2 mouse cellular contexts compared by ENCODE assay signal in the genomic region with DNA sequence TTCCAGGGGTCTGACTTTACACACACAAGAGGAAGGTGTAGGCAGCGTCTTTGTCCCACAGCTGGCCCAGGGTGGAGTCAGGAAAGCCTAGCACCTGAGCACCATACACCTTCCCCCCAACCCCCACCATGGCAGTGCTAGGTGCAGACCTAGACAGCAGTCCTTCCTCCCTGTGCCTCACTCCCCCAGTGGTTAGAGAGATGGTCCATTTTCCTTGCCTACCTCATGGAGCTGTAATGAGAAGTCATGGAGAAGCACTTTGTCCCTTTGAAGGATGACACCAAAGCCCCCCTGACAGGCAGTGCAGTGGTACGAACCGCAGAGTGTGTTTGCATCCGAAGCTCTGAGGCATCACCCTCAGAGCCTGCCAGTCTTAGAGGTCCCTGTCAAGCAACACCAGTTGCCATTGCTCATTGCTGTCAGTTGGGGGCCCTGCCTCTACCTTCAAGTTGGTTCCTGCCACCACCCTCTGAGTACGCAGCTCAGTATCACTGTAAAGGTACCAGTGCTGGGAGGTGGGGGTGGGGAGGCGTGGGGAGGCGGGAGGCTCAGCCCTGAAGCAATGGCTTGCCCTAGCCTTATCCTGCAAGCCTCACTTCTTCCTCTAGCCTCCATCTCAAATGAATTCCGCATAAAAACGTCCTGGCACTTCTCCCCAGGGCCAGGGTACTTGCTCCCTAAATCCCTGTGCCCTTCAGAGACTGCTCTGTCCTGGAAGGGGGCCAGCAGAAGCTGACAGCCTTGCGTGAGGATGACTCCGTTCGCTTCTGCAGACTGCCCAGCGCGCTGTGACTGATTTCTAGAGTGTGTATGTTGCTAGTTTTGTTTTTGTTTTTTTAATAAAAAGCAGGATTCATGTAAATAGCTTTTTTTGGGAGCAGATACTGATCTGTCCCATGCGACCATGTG.
TF ChIP-seq lines count a peak whose summit lies in the region.

No protein-coding gene starts in this region.

TF ChIP-seq in CH12.LX, 34 proteins besides CTCF, POLR2A, EP300 and RAD21:
- no peak for TF ChIP-seq ZNF384 (IDR thresholded peaks at IDR 0.05; ENCODE audit: low read depth, low read length)
- no peak for TF ChIP-seq NRF1 (IDR thresholded peaks at IDR 0.05; ENCODE audit: low read depth, low read length)
- TF ChIP-seq UBTF (IDR thresholded peaks at IDR 0.05; ENCODE audit: low read depth, low read length): 0 out of 2 replicates have a peak, but pooled peaks have one; percentile 42
- TF ChIP-seq ZMIZ1 (IDR thresholded peaks at IDR 0.05; ENCODE audit: low read depth, low read length): no peak
- TF ChIP-seq SMC3 (IDR thresholded peaks at IDR 0.05; ENCODE audit: low read depth, low read length): peak; percentile 15
- TF ChIP-seq CHD2 (IDR thresholded peaks at IDR 0.05; ENCODE audit: low read length): peak; percentile 50; the same call in 1 of the 2 replicates
- TF ChIP-seq ELF1 (IDR thresholded peaks at IDR 0.05; ENCODE audit: low read depth, low read length): 0 out of 2 replicates have a peak, but pooled peaks have one; percentile 15

TF ChIP-seq in myocyte, 11 proteins besides CTCF, POLR2A, EP300 and RAD21:
- TF ChIP-seq MAX (IDR thresholded peaks at IDR 0.05; ENCODE audit: low read depth) (no peak), POLR2AphosphoS2 (IDR thresholded peaks at IDR 0.05; ENCODE audit: insufficient read length, low read depth) (peak; percentile 17)
